Mouse (Mus musculus): ENCODE data around the gene Samd8. TPM values are rescaled to one million over a fixed set of nuclear protein-coding genes. Genes with fewer than 3 reads are reported as not detected.

Samd8 gene
- total RNA-seq, 4 experiments from 2014 or later, result 70.0 to 85.8 (median 81.0) TPM

DNA sequence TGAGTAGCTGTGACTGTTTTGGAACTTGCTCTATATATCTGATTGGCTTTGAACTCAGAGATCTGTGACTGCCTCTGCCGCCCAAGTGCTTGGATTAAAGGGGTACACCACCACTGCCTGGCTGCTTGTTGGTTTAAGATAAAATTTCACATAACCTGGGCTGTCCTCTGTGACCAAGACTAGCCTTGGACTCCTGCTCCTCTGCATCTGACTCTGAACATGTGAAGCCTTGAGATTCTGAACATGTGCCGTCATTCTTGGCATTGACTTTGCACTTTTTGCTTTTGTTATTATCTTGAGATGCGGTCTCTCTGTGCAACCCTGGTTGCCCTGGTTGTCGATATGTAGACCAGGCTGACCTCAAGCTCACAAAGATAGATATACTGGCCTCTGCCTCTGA lies 41.4 kb downstream of the Samd8 start:
- no peak for DNase-seq (ENCODE audit: low spot score in 2 of 2)

DNA sequence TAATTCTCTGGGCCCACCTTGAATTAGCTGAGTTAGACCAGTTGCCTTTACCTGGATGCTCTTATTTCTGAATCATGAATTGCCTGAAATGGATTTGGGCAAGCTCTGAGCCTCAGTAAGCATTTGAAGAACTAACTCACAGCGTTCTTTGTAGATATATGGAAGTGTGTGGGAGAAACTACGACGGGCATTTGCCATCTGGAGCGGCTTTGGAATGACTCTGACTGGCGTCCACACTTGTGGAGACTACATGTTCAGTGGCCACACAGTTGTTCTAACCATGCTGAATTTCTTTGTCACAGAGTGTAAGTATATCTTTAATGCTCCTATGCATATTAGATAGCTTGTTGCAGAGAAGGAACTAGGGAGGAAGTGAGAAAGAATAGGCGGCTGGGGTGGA lies 41.9 kb downstream of the Samd8 start:
- DNase-seq (ENCODE audit: low spot score in 2 of 2), result no peak

DNA sequence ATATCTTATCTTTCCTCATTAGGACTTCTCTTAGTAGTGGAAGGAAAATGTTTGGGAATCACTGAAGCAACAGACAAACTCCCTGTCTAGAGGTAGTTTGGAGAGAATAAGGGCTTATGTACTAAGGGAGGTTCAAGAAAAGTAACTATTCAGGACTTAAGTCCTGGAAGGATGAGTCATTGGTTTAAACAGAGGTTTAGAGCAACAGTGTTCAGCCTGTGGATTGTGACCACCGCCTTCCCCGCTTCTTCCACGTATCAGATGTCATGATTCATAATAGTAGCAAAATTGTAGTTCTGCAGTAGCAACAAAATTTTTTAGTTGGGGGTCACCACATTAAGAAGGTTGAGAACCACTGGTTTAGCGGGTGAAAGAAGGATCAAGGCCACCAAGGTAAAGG lies 50.3 kb downstream of the Samd8 start:
- DNase-seq (ENCODE audit: low spot score in 2 of 2), result no peak

DNA sequence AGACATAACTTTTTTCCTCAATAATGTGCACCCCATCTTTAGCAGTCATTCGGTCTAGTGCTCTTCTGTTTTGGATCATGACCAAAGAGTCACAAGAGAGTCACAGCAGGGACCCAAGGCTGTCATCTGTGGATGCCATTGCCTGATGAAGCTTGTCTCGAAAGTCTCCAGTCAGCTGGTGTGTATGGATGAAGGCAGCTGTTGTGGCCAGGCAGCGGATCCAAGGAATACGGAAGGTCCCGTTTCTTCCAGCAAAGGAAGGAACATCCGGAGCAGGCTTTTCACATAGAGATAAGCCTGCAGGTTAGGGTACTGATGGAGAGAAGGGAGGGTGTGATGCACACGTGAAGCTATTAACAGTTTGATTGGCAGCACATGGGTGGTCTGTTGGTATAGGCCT lies 51.3 kb downstream of the Samd8 start:
- no peak for DNase-seq (ENCODE audit: low spot score in 2 of 2)

DNA sequence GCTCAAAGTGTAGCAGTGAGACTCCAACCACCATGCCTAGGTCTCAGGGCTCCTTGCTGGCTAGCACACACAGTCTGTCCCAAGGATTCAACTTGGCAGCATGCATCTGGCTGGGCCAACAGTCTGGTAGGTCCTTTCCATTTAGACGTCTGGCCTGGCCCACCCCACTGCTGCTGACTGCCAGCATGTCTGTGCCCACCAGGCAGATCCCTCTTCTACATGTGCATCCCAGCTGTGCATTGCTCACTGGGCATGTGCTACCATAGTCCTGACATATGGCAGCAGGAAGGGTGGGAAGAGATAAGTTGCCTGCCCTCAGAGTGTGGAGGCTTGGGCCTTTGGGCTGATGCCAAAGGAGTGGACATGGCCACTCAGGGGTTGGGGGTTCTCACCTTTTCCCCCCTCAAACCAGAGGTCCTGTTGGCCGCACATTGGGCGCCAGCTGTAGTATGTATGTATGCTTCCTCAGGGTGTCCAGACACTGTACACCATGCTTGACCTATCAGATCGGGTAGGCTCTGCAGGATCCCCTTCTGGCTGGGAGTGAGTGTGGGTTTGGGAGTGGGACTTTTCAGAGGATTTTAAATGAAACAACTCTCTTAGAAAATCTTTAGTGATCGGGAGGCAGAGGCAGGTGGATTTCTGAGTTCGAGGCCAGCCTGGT lies 52.3 kb downstream of the Samd8 start:
- DNase-seq (ENCODE audit: low spot score in 2 of 2), result no peak

DNA sequence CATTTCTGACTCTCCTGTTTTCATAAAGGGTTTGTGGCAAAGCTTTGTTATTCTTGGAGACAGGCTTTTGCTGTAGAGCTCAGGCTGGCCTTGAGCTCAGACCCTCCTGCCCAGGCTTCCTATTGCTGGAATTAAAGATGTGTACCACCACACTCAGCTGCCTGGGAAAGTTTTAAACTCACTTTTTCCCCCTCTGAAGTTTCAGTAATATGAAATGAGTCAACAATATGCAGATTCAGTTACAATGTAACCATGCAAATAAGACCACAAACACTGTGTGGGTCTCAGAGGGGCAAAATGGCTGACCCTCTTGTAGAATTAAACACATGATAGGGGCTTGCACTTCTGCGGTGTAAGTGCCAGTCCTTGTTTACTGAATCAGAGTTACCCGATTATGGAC lies 55.9 kb downstream of the Samd8 start:
- DNase-seq (ENCODE audit: low spot score in 2 of 2), result no peak

DNA sequence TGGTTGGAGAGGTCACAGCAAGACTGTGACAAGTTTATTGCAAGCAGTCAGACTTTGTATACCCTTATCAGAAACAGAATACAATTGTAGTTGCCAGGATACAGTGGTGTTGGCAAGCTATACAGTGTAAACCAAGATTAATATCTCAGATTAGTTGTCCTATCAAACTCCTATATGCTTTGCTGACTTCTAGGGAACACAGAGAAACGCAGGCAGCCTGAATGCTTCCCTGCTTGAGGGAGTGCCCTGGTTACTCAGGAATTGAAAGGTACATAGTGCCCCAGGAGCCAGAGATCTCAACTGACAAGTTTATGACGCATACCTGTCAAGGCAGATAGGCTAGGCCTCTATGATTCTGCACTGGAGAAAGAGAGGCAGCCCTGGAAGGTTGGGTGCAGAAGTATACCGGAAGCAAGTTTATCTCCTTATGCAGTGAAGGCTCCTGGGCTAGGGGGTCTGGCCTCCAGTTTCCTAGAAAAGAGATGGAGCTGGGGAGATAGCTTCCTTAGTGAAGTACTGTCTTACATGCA lies 56.4 kb downstream of the Samd8 start:
- no peak for DNase-seq (ENCODE audit: low spot score in 2 of 2)

DNA sequence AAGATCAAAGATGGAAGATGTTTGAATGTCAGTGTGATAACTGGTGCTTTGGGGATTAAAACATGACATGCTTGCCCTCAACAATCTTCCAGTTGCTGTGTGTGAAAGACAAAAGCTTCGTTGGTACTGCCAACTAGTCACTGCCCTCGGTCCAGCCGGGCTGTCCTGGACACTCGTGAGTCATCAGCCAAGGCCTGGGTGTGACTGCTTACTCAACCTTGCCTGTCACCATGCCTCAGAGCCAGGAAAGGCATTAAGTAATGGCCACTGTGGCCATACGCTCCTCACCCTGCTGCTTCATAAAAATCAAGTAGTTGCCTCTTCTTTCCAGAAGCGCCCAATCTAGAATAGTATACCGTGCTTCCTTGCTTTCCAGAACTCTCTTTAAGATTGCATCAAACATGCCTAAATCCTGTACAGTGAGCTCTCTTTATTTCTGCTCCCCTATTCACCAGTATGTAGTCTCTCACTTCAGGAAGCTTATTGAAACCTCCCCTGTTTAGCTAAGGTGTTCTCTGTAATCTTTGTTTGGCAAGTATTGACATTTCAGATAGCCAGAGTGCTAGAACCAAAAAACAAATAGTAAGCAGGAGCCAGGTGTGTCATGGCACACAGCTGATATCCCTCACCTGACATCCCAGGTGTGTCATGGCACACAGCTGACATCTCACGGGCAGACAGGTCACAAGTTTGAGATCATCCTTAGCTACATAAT lies 58.0 kb downstream of the Samd8 start:
- no peak for DNase-seq (ENCODE audit: low spot score in 2 of 2)

DNA sequence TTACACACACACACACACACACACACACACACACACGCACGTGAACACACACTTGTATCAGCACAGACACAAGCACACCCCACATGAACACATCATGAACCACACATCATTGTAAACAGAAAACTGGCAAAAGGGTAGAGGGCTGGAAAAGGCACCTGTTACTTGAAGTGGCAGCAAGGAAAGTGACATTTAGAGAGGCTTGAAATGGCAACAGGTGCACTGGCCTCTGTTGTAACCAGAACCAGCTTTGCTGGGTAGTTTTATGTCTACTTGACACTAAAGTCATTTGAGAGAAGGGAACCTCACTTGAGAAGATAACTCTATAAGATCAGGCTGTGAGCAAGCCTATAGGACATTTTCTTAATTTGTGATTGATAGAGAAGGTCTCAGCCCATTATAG lies 59.1 kb downstream of the Samd8 start:
- no peak for DNase-seq (ENCODE audit: low spot score in 2 of 2)

DNA sequence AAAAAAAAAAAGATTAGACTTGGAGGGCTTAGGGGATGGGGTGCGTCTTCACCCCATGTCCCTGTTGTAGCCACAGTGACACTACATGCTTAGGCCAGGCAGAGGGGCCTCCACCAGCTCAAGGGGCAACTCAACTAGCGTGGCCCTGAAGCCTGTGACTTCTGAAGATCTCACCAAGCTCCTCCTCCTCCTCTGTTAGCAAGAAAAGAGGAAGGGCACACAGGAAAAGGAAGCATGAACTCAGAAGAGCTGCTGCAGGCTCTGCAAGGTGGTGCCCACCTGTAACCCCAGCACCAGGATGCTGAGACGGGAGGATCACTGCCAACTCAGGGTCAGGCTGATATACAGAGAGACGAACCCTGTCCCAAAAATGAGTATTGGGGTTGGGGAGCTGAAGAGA lies 61.0 kb downstream of the Samd8 start:
- no peak for DNase-seq (ENCODE audit: low spot score in 2 of 2)

DNA sequence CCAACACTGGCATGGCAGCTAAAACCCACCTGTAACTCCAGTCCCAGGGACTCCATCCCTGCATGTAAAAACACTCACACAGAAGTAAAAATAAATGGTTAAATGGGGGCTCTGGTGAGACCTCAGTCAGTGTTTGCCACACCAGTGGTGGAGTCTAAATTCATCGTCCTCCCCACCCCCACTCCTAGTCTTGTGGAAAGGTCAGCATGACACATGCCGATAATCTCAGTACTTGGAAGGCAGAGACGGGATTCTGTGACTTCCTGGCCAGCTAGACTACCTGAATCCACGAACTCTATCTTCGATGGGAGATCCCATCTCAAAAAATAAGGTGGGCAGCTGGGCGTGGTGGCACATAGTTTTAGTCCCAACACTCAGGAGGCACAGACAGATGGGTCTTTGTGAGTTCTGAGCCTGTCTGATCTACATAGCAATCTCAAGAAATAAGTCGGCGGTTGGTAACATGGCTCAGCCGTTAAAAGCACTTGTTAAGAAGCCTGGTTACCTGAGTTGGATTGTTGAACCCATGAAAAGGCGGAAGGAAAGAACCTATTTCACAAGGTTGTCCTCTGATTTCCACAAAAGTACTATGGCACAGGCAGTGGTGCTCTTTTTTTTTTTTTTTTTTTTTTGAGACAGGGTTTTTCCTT lies 61.5 kb downstream of the Samd8 start:
- no peak for DNase-seq (ENCODE audit: low spot score in 2 of 2)

DNA sequence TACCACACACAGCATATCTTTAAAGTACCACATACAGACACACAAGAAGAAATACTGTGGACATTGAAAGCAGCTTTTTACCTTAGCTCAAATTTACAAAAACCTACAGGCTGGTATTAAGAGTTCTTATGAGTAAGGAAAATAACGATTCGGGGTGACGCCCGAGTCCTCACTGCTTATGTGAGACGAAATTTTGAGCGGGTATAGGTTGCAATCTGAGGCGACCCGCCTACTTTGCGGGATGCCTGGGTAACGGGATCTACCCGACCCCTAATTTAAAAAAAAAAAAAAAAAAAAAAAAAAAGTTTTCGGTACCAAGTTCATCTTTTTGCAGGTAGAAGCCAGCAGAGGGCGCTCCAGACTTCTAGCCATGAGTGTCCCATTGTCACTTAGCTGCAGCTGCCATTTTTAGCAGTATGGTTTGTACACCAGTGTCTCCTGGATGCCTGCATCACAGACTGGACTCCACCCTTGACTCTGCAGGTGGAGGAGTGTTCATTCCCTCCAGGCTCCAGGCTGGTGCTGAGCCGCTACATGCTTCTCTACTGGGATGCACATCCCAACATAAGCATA lies 62.3 kb downstream of the Samd8 start:
- peak in 1 of 2 experiments; percentile 60 for DNase-seq (ENCODE audit: low spot score in 2 of 2)

DNA sequence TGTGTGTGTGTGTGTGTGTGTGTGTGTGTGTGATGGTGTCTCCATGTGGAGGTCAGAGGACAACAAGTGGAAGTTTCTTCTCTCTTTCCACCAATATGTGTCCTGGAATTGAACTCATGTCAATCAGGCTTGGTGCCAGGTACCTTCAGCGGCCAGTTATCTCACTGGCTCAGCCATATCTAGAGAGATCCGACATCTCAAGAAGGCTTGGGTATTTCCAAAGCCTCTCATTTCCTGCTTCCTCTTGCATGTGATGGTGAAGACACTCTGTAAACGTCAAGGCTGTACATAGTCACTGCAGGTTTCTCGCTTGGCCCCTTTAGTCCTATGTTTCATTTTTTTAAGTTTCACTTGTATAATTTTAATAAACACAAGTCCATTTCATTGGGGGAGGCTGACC lies 62.9 kb downstream of the Samd8 start:
- DNase-seq (ENCODE audit: low spot score in 2 of 2), result no peak

DNA sequence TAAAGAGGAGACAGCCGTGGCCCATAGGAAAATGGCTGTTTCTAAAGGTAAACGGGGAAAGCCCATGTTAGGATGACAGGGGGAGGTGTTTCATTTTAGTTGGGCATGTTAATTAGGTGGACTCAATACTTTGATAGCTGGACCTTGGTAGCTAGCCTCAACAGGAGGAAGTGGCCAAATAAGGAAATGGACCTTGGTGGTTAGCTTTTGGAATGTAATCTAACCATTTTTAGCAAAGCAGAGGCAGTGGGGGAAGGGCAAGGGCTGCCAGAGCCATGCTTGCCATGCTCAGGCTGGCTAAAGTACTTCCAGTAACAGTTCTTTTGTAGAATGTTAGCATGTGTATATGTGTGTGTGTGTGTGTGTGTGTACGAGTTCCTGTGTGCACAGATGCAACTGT lies 63.5 kb downstream of the Samd8 start:
- no peak for DNase-seq (ENCODE audit: low spot score in 2 of 2)

DNA sequence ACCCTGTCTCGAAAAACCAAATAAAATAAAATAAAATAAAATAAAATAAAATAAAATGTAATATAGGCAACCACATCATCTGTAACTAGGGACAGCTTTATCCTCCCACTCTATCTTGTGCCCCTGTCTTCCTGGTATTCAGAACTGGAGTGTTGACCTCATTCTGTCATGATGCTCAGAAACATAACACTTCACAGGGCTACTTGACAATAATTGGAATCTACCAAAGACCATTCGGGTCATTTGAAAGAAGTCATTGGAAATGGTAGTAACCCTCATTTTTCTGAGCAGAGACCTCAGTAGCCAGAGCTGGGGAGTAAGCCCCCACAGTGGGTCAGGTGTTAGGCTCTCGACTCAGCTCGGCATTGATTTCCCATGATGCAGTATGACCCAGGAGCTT lies 64.3 kb downstream of the Samd8 start:
- no peak for DNase-seq (ENCODE audit: low spot score in 2 of 2)

DNA sequence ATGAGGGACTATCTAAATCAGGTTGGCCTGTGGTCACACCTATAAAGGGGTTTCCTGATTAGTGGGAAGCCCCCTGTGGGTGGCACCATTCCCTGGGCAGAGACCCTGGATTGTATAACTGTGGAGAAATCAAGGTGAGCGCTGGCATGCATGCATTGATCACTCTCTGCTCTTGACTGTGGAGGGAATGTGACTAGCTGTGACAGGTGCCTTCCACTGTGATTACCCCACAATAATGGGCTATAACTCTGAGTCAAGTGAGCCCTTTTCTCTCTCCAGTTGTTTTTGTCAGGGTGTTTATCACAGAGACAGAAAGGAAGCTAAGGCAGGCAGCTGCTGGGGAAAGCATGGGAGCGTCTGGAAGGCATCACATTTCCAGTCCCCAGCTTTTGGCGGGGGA lies 65.9 kb downstream of the Samd8 start:
- DNase-seq (ENCODE audit: low spot score in 2 of 2), result no peak

DNA sequence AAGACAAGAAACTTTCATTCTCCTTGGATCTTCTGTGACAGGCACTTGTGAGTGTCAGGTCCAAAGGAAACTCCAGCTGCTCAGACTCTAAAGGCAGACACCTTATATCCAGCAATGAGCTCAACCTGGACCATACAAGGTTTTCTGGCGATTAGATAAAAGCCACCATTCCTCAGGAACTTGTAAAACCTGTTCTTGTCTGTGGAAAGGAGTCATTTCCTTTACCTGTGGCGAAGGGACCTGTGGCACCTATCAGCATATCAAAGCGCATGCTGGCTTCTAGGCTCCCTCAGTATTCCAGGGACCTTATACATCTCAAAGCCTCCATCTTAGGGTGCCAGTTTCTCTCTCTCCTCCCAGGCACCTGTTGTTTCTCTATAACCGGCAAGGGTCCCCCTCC lies 67.1 kb downstream of the Samd8 start:
- no peak for DNase-seq (ENCODE audit: low spot score in 2 of 2)

DNA sequence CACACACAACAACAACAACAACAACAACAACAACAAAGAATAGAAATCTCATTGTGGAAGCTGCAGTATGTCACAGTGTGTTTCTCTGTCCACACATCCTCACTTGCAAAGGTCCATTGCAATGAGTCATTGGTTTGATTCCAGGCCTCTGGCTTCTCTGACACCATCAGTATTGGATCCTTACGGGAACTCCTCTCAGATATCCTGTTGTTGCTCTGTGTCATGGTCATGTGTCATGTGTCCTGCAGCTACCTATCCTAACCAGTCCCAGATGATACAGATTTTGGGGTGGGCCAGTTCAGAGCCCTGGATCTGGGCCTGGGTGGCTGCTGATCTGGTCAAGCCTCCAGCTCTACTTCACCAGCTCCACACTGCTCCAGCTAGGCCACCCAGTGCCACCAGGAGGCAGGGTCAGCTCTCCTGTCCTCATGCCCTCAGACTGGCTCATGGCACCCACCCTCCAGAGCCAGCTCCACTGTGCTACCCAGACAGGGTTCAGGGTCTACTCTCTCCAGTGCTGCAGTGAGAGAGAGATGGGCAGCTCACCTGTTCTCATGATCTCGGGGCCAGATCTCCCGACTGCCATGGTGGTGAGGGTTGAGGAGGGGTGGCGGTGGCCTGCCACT lies 70.7 kb downstream of the Samd8 start:
- DNase-seq (ENCODE audit: low spot score in 2 of 2), result no peak

DNA sequence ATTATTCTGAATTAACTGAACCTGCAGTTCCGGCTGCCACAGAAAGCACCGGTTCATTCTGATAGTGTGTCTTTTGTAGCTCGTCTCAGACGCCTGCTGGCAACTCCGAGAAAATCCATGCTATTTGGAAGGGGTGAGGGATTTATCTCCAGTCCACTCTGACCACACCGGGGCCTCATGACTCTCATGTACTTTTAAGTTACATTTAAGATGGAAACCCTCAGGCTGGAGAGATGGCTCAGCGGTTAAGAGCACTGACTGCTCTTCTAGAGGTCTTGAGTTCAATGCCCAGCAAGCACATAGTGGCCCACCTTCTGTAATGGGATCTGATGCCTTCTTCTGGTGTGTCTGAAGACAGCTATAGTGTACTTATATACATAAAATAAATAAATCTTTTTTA lies 72.0 kb downstream of the Samd8 start:
- DNase-seq (ENCODE audit: low spot score in 2 of 2), result no peak

DNA sequence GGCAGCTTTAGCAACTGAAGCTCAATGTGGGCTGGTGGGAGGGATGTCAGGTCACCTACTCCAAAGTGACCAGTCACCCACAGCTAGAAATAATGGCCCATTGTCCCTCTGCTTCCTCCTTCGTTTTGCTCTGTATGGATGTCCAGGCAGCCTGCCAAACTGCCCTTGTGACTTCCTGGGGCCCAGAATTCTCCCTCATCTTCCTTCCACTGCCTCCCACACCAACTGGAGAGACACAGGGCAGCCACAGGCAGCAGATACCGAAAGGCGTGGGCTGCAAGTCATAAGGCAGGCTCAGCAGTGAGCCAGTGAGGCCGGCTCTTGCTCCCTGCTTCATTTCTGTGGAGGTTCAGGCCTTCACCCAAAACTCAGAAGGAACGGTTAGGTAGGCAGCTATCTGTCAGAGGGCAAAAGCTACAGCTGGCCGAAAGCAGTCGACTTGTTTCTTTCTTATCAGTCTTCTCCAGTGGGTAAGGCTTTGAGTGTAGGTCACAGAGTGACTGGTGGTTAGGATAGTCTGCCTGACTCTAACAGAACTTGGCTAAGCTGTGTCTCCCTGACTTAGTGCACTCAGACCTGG lies 72.6 kb downstream of the Samd8 start:
- DNase-seq (ENCODE audit: low spot score in 2 of 2), result peak; percentile 79 to 85

DNA sequence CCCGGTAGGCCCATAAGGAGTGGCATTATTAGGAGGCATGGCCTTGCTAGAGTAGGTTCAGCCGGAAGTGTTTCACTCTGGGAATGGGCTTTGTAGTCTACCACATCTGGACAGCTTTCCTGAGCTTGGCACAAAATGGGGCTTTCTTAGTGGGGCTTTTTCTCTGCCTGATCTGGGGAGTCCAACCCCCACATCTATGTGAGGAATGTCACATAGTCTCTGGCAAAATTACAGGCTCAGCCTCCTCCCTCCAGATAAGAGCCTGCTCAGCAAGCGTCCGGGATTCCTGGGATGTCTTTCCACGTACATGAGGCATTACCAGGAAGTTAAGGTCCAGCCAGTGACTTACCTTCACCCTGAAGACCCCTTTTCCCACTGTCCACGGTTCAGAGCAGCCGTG lies 73.6 kb downstream of the Samd8 start:
- DNase-seq (ENCODE audit: low spot score in 2 of 2), result no peak

Measured in layer of hippocampus, adult 8-10 months (tissue).